Mouse (Mus musculus): ENCODE data around the gene Dctd. TPM values are rescaled to one million over a fixed set of nuclear protein-coding genes. Genes with fewer than 3 reads are reported as not detected.
A peak's percentile ranks its signal among the peaks of the same experiment; 100 is the strongest.

The Dctd gene
- 1 to 10 TPM; 6.3 to 7.7 (median 7.1) TPM for total RNA-seq (2022)

- no peak for DNase-seq (ENCODE audit: low spot score in 2 of 2)
These were observed at the start of gene Dctd for GRCm38 (mm10) chr8:48098792-48099191. Gene Dctd (plus strand): TSS chr8:48099092.

- DNase-seq (ENCODE audit: low spot score in 2 of 2) = no peak
These were observed 45.3 kb upstream of the Dctd start for GRCm38 (mm10) chr8:48053611-48054010.

GRCm38 (mm10) chr8:48063526-48064072 lies 35.3 kb upstream of the Dctd start:
- no peak for DNase-seq (ENCODE audit: low spot score in 2 of 2)

GRCm38 (mm10) chr8:48074149-48074548 lies 24.7 kb upstream of the Dctd start:
- DNase-seq (ENCODE audit: low spot score in 2 of 2) = no peak

GRCm38 (mm10) chr8:48082343-48082742 lies 16.5 kb upstream of the Dctd start:
- no peak for DNase-seq (ENCODE audit: low spot score in 2 of 2)

- no peak for DNase-seq (ENCODE audit: low spot score in 2 of 2)
These were observed 8.2 kb upstream of the Dctd start for GRCm38 (mm10) chr8:48090661-48091060.

- DNase-seq (ENCODE audit: low spot score in 2 of 2) = no peak
These were observed 3.5 kb upstream of the Dctd start for GRCm38 (mm10) chr8:48095378-48095777.

- DNase-seq (ENCODE audit: low spot score in 2 of 2) = peak; percentile 71 to 80
These were observed 1.6 kb upstream of the Dctd start for GRCm38 (mm10) chr8:48097131-48097794.

GRCm38 (mm10) chr8:48098081-48098639 lies 732 bp upstream of the Dctd start:
- no peak for DNase-seq (ENCODE audit: low spot score in 2 of 2)

- DNase-seq (ENCODE audit: low spot score in 2 of 2) = no peak
These were observed 1.4 kb downstream of the Dctd start for GRCm38 (mm10) chr8:48100100-48100787.

- DNase-seq (ENCODE audit: low spot score in 2 of 2) = no peak
These were observed 10.5 kb downstream of the Dctd start for GRCm38 (mm10) chr8:48109373-48109855.

GRCm38 (mm10) chr8:48109856-48110780 lies 11.2 kb downstream of the Dctd start:
- DNase-seq (ENCODE audit: low spot score in 2 of 2) = peak in 1 of 2 experiments; percentile 33

GRCm38 (mm10) chr8:48114591-48114990 lies 15.7 kb downstream of the Dctd start:
- no peak for DNase-seq (ENCODE audit: low spot score in 2 of 2)

- no peak for DNase-seq (ENCODE audit: low spot score in 2 of 2)
These were observed 24.1 kb downstream of the Dctd start for GRCm38 (mm10) chr8:48122991-48123390.

GRCm38 (mm10) chr8:48124857-48125256 lies 26.0 kb downstream of the Dctd start:
- DNase-seq (ENCODE audit: low spot score in 2 of 2) = no peak

GRCm38 (mm10) chr8:48126954-48127353 lies 28.1 kb downstream of the Dctd start:
- DNase-seq (ENCODE audit: low spot score in 2 of 2) = no peak

GRCm38 (mm10) chr8:48130266-48130665 lies 31.4 kb downstream of the Dctd start:
- no peak for DNase-seq (ENCODE audit: low spot score in 2 of 2)

GRCm38 (mm10) chr8:48133321-48133720 lies 34.4 kb downstream of the Dctd start:
- no peak for DNase-seq (ENCODE audit: low spot score in 2 of 2)

- DNase-seq (ENCODE audit: low spot score in 2 of 2) = no peak
These were observed 38.1 kb downstream of the Dctd start for GRCm38 (mm10) chr8:48136804-48137650.

- no peak for DNase-seq (ENCODE audit: low spot score in 2 of 2)
These were observed 38.7 kb downstream of the Dctd start for GRCm38 (mm10) chr8:48137651-48137937.
